Mouse (Mus musculus): ENCODE measurements around the gene Ogfod2.

DNA sequence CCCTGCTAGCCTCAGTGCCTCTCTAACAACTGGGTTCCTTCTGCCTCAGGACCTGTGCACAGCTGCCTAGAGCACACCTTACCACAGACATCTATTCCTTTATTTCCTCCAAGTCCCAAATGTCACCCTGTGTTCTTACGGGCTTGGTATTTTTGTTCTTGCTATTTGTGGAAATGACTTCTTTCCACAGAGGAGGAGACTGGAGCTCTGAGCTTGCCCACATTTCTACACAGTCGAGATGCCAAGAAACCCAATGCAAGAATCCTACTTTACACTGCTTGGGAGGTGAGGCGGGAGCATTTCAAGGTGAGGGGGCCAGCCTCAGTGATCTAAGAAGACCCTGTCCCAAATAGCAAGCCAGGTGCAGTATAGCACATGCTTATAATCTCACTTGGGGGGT is 26.6 kb upstream of the Ogfod2 start:
- TF ChIP-seq MYOD1 (IDR thresholded peaks at IDR 0.05; ENCODE audit: control insufficient read depth in 1 of 3, insufficient read length in 2 of 3, low read depth in 2 of 3) (no peak), POLR2A (IDR thresholded peaks at IDR 0.05; ENCODE audit: insufficient read length, low read depth) (no peak), USF1 (IDR thresholded peaks at IDR 0.05; ENCODE audit: low read depth) (no peak), POLR2AphosphoS2 (IDR thresholded peaks at IDR 0.05; ENCODE audit: insufficient read length, low read depth) (no peak)
